Mouse (Mus musculus) urinary bladder, adult 18-20 months (tissue): ENCODE data around the gene Klk7.

Experiments
- DNase-seq, 2 experiments: peaks; one replicate each; pipeline ENCODE4 v3.0.0; 2022; ENCODE audit warnings: low spot score in 2 of 2, mixed read lengths in 2 of 2

Gene Klk7

GRCm38 (mm10) chr7:43796355-43796754 is 14.7 kb upstream of the Klk7 start:
- DNase-seq: no peak

GRCm38 (mm10) chr7:43797333-43797769 is 13.7 kb upstream of the Klk7 start, which contains the start of gene Klk8:
Gene Klk8, plus strand, starts transcription at chr7:43797577.
- peak in 1 of 2 experiments; percentile 58 for DNase-seq

- no peak for DNase-seq
Measured at GRCm38 (mm10) chr7:43797844-43798462, 13.1 kb upstream of the Klk7 start.

- DNase-seq: no peak
Measured at GRCm38 (mm10) chr7:43799876-43800275, 11.2 kb upstream of the Klk7 start.

GRCm38 (mm10) chr7:43815211-43815610 is 4.1 kb downstream of the Klk7 start:
- DNase-seq: no peak

DNA sequence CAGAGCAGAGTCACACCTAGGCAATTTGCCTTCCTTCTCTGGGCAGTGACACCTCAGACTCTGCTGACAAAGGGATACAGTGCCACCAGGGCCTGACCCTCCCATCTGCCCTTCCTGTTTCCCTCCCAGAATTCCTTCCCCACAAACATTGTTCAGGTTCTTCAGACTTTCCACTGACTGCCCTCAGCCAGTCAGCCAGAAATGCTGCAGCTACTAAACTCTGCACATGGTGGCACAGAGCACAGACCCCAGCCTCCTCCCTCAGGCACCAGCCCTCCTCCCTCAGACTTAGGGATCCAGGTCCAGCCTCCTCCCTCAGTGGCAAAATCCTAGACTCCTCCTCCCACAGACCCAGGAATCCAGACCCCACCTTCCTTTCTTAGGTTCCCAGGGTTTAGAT is 5.7 kb downstream of the Klk7 start:
- DNase-seq: no peak

DNA sequence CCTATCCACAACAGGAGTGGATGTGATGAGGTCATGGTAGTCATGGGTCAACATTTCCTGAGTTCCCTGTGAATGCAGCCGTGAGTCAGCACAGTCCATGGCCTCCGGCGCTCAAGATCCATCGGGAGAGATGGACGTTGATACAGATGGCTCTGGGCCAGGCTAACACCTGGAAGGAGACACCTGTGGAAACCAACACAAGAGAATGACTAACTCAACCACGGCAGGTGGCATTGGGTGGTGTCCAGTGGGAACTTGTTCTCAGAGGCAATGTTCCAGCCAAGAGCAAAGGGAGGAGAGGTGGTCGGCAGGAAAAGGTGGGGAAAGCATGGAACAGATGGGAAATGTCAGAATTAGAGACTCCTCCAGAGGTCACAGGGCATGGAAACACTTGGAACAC is 10.5 kb downstream of the Klk7 start:
- no peak for DNase-seq

- DNase-seq: no peak
Measured at GRCm38 (mm10) chr7:43824199-43824598, 13.1 kb downstream of the Klk7 start, which contains the start of gene Klk6. Gene Klk6, plus strand, starts transcription at chr7:43824499.

- no peak for DNase-seq
Measured at GRCm38 (mm10) chr7:43826056-43826455, 15.0 kb downstream of the Klk7 start.

DNA sequence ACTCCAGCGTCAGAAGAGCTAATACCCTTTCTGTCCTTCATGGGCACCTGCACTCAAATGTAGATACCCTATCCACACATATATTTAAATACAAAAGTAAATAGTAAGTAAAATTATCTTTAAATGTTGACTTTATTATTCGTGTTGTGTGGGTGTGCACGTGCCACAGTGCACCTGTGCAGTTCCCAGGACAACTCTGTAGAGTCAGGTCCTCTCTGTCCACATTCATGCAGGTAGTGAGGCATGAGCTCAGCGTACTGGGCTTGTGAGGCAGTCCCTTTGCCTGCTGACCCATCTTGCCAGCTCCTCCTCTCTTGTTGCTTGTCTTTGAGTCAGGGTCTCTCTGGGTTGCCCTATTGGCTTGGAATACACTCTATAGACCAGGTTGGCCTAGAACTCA is 16.6 kb downstream of the Klk7 start:
- DNase-seq: no peak

- no peak for DNase-seq
Measured at GRCm38 (mm10) chr7:43829006-43829405, 17.9 kb downstream of the Klk7 start.

- DNase-seq: no peak
Measured at GRCm38 (mm10) chr7:43841701-43842100, 30.6 kb downstream of the Klk7 start, which contains the start of gene Klk5. Gene Klk5, plus strand, starts transcription at chr7:43841971.

DNA sequence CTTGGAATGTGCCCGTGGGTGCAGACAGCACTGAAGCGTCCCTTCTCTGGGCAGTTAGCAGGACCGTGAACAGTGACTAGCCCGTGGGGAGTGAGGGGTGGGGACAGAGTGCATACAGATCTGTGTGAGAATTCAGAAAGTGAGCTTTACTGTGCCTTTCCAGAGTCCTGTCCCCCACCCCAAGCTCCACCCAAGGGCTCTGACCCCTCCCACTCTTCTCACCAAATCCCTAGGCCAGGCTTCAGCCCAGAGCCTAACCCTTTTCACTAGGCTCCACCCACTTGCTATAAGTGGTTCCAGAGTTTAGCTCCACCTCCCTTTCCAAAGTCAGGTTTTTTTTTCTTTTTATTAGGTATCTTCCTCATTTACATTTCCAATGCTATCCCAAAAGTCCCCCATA is 32.7 kb downstream of the Klk7 start:
- DNase-seq: no peak

DNA sequence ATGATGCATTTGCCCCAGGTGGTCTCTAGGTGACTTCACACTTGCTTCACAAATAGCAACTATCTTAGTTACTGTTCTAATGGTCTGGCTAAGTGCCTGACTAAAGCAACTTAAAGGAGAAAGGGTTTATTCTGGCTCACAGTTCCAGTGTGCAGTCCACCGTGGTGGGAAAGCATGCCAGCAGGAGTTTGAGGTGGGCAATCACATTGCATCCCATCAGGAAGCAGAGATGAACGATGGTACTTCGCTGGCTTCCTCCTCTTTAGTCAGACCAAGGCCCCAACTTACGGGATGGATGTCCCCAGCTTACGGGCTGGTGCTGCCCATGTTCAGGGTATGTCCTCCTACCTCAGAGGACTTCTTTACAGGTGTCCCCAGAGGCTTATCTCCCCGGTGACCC is 40.5 kb downstream of the Klk7 start:
- DNase-seq: no peak

GRCm38 (mm10) chr7:43854642-43855380 is 43.7 kb downstream of the Klk7 start:
- DNase-seq: no peak

DNA sequence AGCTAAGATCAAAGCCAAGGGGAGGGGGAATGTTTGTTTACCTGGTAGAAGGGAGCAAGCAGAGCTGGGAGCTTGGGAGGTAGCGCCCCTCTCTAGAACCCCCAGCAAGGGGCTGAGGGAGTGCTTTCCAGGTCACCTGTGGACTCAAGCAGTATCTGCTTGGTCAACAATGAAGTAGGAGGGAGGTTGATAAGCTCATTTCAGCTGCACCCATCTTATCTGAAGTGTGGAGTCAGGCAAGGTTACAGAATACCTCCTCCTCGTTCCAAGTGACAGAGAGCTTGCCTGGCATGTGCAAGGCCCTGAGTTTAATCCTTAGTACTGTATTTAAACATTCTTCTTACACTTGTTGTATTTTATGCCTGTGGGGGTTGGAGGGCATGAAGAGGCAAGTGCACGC is 44.6 kb downstream of the Klk7 start:
- no peak for DNase-seq

- DNase-seq: no peak
Measured at GRCm38 (mm10) chr7:43856307-43856706, 45.2 kb downstream of the Klk7 start.

DNA sequence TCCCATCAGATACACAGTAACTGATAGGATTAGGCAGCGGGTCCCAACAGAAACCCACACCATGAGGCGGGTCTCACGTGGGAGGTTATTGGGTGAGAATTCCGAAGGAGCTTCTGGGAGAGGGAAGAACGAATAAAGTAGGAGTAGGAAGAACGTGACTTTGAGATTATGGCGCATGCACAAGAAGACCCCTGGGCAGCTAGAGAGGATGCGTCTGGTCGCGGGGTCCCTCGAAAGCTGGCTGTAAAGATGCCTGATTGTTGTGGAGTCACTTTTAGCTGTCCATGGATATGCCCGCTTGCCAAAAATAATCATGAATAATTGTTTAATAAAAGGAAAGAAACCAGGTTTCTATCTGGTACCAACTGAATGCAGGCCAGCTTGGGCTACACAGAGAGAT is 46.4 kb downstream of the Klk7 start:
- no peak for DNase-seq

GRCm38 (mm10) chr7:43860411-43860810 is 49.3 kb downstream of the Klk7 start:
- no peak for DNase-seq
